ENCODE assay signal across 15 mouse cellular contexts in genomic region chr15:93845801-93846200, GRCm38 (mm10).
DNase-seq lines count a peak whose midpoint lies in the region; ATAC-seq and TF ChIP-seq lines count a peak whose summit lies in the region.
"Had no signal": no experiment of that assay in that cellular context is flagged by ENCODE, and none has a peak within 500 bp of the region (broad histone marks: within the 10 kb centered on the region; RNA-seq: fewer than 3 reads in every experiment).

No protein-coding gene starts in this region.

- intact Hi-C loops in left cerebral cortex, postnatal 4 days (cut with DNase I): no loop called here
- intact Hi-C loops in left cerebral cortex, postnatal 25 days (cut with DNase I): loop anchor here (1.0 kb wide), 1 partner anchor 236 kb away; no protein-coding TSS in a partner anchor

- H3K9ac ChIP-seq in kidney, embryonic 15.5 days: no peak overlapping the region
- H3K9ac ChIP-seq in midbrain, embryonic 14.5 days (replicated peaks; ENCODE audit: low read length): no peak overlapping the region
- H3K9ac ChIP-seq: embryonic facial prominence, embryonic 13.5 days; liver, embryonic 12.5 days; neural tube, embryonic 12.5 days had no signal

- H3K9me3 ChIP-seq in kidney, embryonic 15.5 days (replicated peaks): no peaks in the 10 kb centered on the region
- H3K9me3 ChIP-seq in midbrain, embryonic 14.5 days (ENCODE audit: control insufficient read depth, low read length): no peaks in the 10 kb centered on the region
- H3K9me3 ChIP-seq: embryonic facial prominence, embryonic 13.5 days; liver, embryonic 12.5 days; neural tube, embryonic 12.5 days had no signal

- TF ChIP-seq CTCF in layer of hippocampus, adult 2 months (conservative IDR thresholded peaks at IDR 0.05): no peak

- 0 out of 2 replicates have a peak, but pooled peaks cover 2% of the 10 kb centered on the region for H3K4me1 ChIP-seq in kidney, embryonic 15.5 days
- no peaks in the 10 kb centered on the region for H3K4me1 ChIP-seq in midbrain, embryonic 14.5 days (ENCODE audit: control insufficient read depth, insufficient read depth, low read length)
- H3K4me1 ChIP-seq: liver, embryonic 12.5 days; neural tube, embryonic 12.5 days had no signal

- peak overlapping the region; percentile 83 for H3K27ac ChIP-seq in layer of hippocampus, adult 2 months
- H3K27ac ChIP-seq in kidney, embryonic 15.5 days: no peak overlapping the region
- no peak overlapping the region for H3K27ac ChIP-seq in midbrain, embryonic 14.5 days (replicated peaks; ENCODE audit: low read depth, low read length)
- H3K27ac ChIP-seq: embryonic facial prominence, embryonic 13.5 days; liver, embryonic 12.5 days; neural tube, embryonic 12.5 days had no signal

- no peaks in the 10 kb centered on the region for H3K36me3 ChIP-seq in kidney, embryonic 15.5 days
- no peaks in the 10 kb centered on the region for H3K36me3 ChIP-seq in midbrain, embryonic 14.5 days (ENCODE audit: control insufficient read depth, insufficient read depth, low read length)
- H3K36me3 ChIP-seq: embryonic facial prominence, embryonic 13.5 days; liver, embryonic 12.5 days; neural tube, embryonic 12.5 days had no signal

- no peak for ATAC-seq in kidney, embryonic 15.5 days (replicated peaks; ENCODE audit: low FRiP score)
- no peak for ATAC-seq in midbrain, embryonic 14.5 days (ENCODE audit: low FRiP score, low TSS enrichment)
- ATAC-seq: liver, embryonic 12.5 days had no signal

- no peak overlapping the region for H3K4me2 ChIP-seq in kidney, embryonic 15.5 days
- H3K4me2 ChIP-seq in midbrain, embryonic 14.5 days (ENCODE audit: low read length): no peak overlapping the region
- H3K4me2 ChIP-seq: embryonic facial prominence, embryonic 13.5 days; liver, embryonic 12.5 days; neural tube, embryonic 12.5 days had no signal

- H3K4me3 ChIP-seq in layer of hippocampus, adult 2 months: no peak overlapping the region
- H3K4me3 ChIP-seq in kidney, embryonic 15.5 days (replicated peaks): no peak overlapping the region
- no peak overlapping the region for H3K4me3 ChIP-seq in midbrain, embryonic 14.5 days (replicated peaks; ENCODE audit: low read depth, low read length)
- H3K4me3 ChIP-seq: embryonic facial prominence, embryonic 13.5 days; liver, embryonic 12.5 days; neural tube, embryonic 12.5 days had no signal

- DNase-seq in left cerebral cortex, adult 11 months (ENCODE audit: low spot score): peak; percentile 62
- DNase-seq in left cerebral cortex, postnatal 4 days: no peak
- peak; percentile 75 to 83 for DNase-seq in frontal cortex, adult 2 months (ENCODE audit: extremely low spot score in 1 of 2, low spot score in 1 of 2)
- DNase-seq in layer of hippocampus, adult 2 months (ENCODE audit: low spot score in 2 of 2): peak; percentile 68 to 88
- peak; percentile 65 to 95 for DNase-seq in left cerebral cortex, postnatal 25 days (ENCODE audit: low spot score in 2 of 2)
- no peak for DNase-seq in embryo, embryonic 10.5 days (ENCODE audit: low spot score)
- no peak for DNase-seq in midbrain, embryonic 14.5 days
- DNase-seq: adrenal gland, postnatal 25 days; cerebellum, postnatal 36 days; heart, postnatal 36 days; thymus, adult 2 months had no signal

- 40% methylated on average over 6 of the region's 6 CpGs for WGBS in kidney, embryonic 15.5 days
- WGBS in midbrain, embryonic 14.5 days: 88% methylated on average over 6 of the region's 6 CpGs

- no peaks in the 10 kb centered on the region for H3K27me3 ChIP-seq in kidney, embryonic 15.5 days
- H3K27me3 ChIP-seq in midbrain, embryonic 14.5 days (ENCODE audit: control insufficient read depth, insufficient read depth, low read length): no peaks in the 10 kb centered on the region
- H3K27me3 ChIP-seq: embryonic facial prominence, embryonic 13.5 days; liver, embryonic 12.5 days; neural tube, embryonic 12.5 days had no signal

Comparison
In these comparisons a context has a peak if more than half of its experiments do, and no peak if none do; other contexts are left out.
1. DNase-seq: peak in left cerebral cortex, adult 11 months (single experiment), frontal cortex, adult 2 months (2 of 2), layer of hippocampus, adult 2 months (2 of 2) and left cerebral cortex, postnatal 25 days (2 of 2); none in left cerebral cortex, postnatal 4 days (single experiment), embryo, embryonic 10.5 days (single experiment) and midbrain, embryonic 14.5 days (single experiment).